Mouse (Mus musculus) liver, postnatal 0 days (tissue): ENCODE measurements around the gene Prom1.

Source experiments
- CTCF ChIP-seq: sonication (generic); IDR thresholded peaks from 2 replicates; pipeline ENCODE4 v1.5.1; 2016; ENCODE audit warnings: antibody characterized with exemption, low read depth
- EP300 ChIP-seq: IDR thresholded peaks from 2 replicates; pipeline ENCODE4 v1.6.1; 2016; ENCODE audit warnings: antibody characterized with exemption, low read depth, mild to moderate bottlenecking

- TF ChIP-seq CTCF (no peak), EP300 (no peak)
Observed at GRCm38 (mm10) chr5:43980397-43980796, 121.4 kb downstream of the Prom1 start.
